Mouse (Mus musculus) ovary, adult 18-20 months (tissue): ENCODE measurements around the gene Phf1.

Experiments
- DNase-seq: peaks from one replicate; pipeline ENCODE4 v3.0.0; 2022; ENCODE audit warnings: low spot score, mixed read lengths

Phf1 gene

DNA sequence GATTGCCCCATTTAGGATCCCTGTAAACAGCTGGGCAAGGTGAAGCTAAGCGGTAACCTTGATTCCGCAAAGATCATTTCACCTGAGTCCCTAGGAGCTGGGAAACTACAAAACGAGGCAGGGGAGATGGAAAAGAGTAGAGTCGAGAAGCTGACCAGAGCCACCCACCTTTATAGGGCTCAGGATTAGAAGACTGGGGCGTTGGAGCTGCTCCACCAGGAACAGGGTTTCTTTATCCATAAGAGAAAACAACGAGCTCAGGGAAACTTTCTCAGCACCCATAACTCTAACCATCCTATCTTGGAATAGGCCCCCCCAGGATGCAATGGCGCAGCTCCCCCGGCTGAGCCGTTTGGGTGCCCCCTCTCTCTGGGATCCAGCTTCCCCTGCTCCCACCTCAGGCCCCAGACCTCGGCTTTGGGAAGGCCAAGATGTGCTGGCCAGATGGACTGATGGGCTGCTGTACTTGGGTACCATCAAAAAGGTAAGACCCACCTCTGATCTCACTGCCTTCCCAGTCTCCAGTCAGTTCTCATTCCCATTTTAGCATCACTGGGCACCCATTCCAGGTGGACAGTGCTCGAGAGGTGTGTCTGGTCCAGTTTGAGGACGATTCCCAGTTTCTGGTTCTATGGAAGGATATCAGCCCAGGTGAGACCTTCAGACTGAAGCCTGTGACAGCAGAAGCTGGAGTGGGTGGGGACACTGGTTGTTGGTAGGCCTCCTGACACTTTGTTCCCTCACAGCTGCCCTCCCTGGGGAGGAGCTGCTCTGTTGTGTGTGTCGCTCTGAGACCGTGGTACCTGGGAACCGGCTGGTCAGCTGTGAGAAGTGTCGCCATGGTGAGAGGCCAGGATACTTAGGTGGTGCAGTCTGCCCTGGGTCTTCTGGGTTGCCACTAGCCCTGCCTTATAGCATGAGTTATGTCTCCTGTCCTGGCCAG is 1.3 kb downstream of the Phf1 start:
- DNase-seq = no peak

DNA sequence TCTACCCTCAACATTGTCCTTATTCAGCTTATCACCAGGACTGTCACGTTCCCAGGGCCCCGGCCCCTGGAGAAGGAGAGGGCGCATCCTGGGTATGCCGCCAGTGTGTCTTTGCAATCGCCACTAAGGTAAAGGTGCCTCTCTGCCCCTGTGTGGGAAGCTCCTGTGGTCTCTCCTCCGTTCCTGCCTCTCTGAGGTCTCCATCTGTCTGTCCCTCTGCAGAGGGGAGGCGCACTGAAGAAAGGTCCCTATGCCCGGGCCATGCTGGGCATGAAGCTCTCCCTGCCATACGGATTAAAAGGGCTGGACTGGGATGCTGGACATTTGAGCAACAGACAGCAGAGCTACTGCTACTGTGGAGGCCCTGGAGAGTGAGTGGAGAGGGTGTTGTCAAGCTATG is 2.2 kb downstream of the Phf1 start:
- DNase-seq = no peak

DNA sequence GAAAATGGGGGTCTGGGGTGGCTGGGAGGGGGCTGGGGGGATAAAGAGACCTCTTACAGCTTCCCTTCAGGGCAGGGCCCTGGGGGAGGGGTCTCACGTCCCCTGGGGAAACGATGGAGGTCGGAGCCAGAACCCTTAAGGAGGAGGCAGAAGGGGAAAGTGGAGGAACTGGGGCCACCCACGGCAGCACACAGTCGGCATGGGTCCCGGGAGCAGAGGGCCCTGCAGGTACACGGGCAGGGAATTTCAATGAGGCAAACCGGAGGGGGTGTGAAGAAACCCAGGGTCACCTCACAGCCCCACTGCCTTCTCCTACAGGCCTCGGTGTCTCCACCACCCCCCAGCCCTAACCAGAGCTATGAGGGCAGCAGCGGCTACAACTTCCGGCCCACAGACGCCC is 3.6 kb downstream of the Phf1 start:
- DNase-seq = no peak

DNA sequence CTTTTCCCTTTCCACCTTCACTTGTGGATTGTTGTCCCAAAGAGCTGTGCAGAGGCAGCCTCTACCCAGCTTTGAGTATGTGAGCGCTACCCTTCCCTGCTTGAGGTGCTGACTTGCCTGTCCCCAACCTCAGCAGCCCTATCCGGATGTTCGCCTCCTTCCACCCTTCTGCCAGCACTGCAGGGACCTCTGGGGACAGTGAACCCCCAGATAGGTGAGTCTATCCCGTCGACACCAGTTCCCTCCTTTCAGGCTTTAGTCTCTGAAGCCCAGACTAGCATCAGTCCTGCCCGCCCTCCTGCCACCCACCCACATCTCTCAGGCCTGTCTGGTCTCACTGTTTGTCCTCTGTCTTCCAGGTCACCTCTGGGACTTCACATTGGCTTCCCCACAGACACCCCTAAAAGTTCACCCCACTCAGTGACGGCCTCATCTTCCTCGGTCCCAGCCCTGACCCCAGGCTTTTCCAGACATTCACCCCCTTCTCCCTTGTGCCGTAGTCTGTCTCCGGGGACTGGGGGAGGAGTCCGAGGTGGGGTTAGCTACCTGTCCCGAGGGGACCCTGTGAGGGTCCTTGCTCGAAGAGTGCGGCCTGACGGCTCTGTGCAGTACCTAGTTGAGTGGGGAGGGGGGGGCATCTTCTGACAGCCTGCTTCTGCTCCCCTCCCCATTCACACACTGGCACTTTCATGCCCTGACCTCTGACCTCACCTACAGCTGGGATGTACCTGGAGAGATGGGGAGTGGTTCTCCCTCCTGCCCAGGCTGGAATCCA is 4.3 kb downstream of the Phf1 start:
- no peak for DNase-seq

DNA sequence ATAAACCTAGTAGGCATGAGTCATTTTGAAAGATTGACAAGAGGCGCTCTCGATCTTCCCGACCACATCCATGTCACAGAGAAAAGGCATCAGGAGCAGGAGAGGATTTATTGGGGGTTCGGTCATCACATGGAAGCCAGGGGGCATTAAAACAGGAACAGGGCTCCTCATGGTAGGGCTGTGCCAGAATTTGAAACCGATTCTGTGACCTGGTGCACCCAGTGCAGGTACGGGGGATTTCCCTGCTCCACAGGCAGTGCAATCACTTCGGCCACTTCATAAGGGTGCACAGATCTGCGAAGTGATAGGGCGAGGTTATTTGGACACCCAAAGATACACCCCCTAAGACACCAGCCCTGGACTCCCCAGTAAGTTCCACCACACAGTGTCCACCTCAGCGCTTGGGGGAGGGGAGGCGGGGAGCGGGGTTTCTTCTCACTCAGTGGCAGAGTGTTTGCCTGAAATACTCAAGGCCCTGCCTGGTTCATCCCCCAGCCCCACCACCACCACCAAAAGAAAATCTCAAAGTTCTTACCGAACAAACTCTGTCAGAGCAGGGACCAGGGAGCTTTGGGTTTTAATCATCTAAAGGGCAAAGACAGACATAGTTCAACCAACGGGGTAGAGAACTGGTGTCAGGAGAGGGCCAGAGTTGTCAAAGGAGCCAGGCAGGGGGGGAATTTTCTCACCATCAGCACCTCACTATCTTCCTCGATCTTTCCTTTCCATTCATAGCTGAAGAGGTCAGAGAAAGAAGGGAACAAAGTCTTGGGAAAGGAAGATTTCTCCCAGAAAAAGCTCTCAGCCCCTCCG is 5.2 kb downstream of the Phf1 start:
- DNase-seq = no peak

DNA sequence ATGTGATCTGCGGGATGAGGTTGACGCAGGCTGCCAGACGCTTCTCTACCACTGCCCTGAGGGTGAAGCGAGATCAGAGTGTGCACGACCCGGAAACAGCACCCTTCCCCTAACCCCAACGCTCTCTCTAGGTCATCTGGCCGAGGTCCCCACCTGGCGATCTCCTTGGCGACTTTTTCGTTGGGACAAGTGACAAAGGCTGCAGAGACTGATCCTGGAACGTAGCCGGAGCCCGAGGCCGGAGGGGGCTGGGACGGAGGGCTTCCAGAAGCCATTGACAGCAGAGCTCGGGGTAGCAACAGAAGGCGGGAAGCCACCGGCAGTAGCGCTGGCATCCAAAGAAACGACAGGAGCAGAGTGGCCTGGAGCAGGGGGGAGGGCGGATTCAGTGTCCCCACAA is 5.9 kb downstream of the Phf1 start:
- no peak for DNase-seq

DNA sequence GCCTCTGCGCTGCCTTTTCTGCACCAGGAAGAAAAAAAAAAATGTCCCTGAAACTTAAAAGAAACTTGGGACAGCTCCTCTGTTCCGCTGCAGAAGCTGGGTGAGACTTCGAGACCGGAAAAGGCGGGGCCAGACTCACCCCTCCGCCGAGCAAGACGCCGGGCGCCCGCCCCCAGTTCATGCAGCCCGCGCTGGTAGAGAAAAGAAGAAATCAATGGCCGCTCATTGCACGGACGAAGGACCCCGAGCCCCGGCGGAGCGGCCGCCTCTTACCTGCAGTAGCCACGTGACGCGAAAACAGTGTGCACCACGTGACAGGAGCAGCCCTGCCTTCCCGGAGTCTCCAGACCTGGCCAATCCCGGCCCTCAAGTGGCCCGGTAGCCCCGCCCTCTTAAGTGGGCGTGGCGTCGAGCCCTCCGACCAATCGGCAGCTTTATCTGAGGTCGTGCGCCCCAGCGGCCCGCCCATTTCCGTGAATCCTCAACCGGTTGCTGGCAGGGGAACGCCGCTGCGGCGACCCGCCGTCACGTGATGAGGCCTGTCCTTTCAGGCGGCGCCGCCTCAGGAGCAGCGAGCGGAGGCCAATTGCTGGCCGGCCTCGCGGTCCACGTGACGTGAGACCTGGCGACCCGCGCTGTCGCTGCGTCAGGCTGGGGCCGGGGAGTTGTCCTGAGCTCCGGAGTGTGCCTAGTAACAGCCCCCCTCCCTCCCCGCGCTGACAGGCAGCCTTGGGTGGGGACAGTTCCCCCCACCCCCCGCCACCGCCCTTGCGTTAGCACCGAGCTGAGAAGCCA is 6.5 kb downstream of the Phf1 start, which contains the start of gene Cuta:
TSS of gene Cuta (minus strand) at position 392 of the 795 bp plus-strand sequence.
- peak; percentile 100 for DNase-seq

DNA sequence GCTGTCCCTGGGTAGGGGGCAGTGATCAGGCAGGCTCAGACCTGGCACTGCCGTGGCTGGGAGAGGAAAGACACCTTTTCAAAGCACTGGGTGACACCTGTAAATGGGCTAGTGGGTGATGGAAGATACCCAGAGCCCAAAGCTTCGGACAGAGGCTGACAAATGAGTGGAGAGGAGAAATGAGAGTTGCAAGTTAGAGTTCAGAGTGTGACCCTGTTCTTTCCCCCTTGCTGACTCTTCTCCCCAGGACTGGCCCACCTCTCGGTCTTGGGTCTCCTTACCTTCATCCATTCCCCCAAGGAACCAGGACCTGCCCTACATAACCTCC is 7.1 kb downstream of the Phf1 start:
- no peak for DNase-seq

DNA sequence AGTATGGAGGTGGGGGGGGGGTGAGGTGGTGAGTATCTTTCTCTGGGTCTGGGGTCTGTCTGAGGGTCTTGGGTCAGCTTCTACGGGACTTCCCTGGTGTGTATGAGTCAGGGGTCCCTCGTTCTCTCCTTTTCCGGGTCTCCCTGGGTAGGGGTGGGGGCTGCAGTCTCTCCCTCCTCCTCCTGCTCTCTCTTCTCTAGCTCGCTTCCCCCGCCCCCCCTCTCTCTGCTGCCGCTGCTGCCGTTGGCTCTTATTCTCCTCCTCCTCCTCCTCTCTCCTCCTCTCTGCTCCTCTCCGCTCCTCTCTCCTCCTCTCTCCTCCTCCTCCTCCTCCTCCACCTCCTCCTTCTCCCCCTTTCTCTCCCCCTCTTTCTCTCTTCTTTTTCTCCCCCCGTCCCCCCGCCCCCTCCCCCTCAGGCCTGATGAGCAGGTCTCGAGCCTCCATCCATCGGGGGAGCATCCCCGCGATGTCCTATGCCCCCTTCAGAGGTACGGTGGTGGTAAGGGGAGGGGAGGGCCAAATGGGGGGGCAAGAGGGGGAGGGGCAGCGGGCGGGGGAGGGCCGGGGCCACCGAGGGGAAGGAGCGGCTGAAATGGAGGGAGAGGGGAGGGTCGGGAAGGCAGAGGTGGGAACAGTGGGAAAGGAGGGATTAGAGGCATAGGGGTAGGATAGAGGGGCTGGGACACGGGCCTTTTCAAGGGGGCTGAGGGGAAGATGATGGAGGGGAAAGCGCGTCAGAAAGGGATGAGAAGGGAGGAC is 8.4 kb downstream of the Phf1 start, which contains the start of gene Syngap1:
TSS of gene Syngap1 (plus strand) at position 223 of the 759 bp plus-strand sequence.
- DNase-seq = no peak

DNA sequence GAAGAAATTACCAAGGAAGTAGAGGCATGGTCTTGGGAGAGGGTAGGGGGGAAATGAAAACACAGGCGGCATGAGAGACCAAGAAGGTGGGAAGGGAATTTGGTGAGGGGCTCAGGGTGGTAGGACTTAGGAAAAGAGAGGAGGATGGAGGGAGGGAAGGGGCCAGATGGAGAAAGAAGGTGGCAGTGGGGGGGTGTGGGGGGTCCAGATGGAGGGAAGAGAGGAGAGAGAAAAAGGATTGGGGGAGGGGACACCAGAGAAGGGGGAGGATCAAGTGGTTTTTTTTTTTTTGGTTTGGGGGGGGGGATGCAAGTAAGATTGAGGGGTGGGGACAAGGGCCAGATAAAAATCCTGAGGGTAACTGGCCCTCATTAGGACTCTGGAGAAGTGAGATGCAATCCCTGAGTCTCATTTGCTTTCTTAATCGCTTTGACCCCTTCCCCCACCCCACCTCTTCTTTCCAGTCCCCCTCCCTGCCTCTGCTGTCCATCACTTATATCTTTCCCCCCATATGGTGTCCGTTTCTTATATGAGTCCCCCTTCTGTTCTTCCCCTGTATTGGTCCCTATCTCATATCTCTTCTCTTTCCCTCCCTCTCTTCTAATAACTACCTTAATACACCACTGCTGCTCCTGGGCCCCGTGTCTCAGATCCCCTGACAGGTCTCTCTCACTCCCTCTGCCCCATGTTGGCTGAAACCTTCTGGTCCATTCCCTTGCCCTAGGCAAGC is 9.2 kb downstream of the Phf1 start:
- no peak for DNase-seq

DNA sequence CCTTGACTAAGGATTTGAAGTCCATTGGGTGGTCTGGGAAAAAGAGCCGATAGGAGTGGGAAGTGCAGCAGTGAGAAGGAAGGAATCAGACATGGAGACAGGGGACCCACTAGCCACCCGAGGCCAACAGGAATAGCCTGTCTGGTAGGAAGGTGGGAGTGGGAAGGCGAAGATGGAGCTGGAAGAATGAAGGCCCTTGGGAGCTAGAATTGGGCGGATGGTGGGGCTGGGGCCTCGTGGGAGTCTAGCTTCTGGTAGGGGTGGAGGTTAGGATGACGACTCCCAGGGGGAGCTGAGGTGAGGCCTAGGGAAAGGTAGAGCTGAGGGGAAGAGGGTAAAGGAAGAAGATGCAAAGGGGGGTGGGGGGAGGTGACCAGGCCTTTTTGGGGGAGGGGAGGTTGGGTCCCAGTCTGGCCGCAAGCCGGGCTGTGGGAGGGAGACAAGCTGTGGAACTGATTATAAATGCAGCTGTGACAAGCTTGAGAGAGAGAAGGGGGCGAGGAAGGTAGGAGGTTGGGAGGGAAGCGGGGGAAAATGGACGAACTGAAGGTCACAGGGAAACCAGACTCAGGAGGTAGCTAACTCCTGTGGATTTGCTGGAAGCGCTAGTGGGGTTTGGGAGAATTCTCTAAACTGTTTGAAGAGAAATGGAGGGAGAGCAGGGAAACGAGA is 13.1 kb downstream of the Phf1 start:
- DNase-seq = no peak

DNA sequence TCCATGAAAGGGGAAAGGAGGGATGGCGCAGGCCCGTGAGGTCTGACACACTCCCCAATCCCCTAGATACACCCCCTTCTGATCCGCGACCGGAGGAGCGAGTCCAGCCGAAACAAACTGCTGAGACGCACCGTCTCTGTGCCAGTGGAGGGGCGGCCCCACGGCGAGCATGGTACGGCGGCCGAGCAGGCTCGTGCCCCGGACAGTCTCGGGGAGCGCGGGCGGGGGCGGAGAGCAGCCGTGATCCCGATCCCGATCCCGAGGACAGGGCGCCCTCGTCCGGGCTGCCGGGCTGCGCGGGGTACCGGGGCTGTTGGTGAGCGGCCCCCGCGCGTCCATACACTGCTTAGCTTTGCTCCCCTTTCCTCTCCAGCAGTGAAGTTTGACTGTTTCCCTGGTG is 13.7 kb downstream of the Phf1 start:
- DNase-seq = peak; percentile 78

DNA sequence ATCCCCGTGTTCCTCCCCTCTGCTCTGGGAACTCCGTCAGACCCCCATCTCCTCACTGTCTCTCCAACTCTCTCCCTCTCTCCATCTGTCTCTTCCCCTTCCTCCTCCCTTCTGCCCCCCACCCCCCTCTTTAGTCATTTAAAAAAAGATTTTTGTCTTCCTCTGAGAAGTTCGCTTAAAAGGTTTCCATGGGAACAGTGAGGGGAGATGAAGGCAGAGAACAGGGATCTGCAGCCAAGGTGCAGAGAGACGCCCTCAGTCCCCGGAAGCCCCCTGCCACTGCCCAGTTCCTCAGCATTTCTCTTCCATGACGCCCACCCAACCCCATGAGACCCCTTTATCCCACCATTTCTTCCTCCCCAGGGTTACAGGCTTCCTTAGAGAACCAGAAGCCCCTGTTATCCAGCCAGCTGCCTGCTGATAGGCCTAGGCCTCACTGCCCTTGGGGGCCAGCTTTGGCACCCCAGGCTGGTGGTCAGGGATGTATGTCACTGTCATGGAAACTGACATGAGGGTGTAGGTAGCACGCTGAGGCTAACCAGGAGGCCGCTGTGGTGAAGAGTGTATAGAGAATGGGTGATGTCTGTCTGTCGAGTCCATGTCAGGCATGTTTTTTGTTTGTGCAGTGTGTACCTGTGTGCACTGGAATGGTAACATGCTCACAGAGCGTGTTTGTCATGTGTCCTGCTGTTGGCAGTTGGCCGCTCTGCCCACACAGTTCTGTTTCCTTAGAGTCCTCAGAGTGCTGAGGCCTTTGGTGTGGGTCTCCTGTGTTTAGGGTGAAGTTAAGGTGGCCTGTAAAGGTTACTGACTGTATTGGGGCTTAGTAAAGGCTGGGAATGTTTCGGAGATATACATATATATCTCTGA is 14.6 kb downstream of the Phf1 start:
- DNase-seq = no peak

DNA sequence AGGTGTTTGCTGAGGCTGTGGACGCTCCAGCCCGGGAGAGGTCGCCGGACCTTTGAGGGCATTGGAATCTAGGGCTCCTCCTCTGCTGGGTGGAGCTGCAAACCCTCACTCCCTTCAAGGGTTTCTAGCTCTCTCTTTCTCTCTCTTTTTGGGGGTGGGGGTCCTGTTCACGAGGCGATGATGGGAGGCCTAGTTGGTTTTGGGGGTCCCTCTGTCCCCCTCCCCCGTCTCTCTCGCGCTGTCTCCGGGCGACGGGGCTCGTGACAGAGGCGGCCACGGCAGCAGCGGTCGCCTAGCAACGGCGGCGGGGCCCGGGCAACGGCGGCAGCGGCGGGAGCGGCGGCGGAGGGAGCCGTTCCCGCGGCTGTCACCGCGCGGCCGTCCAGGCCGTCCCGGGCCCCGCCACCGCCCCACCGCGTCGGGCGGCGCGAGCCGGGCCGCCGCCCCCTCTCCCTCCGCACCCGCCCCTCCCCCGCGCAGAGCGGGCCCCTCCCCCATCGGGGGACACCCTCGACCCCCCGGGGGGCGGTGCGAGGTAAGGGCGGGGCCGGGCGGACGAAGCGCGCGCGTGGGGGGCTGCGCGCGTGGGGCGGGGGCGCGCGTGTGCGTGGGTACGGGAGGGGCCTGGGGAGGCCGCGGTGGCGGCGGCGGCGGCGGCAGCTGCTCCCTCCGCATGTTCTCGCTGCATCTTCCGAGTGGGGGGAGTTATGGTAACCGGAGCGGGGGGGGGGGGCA is 15.6 kb downstream of the Phf1 start:
- DNase-seq = no peak

DNA sequence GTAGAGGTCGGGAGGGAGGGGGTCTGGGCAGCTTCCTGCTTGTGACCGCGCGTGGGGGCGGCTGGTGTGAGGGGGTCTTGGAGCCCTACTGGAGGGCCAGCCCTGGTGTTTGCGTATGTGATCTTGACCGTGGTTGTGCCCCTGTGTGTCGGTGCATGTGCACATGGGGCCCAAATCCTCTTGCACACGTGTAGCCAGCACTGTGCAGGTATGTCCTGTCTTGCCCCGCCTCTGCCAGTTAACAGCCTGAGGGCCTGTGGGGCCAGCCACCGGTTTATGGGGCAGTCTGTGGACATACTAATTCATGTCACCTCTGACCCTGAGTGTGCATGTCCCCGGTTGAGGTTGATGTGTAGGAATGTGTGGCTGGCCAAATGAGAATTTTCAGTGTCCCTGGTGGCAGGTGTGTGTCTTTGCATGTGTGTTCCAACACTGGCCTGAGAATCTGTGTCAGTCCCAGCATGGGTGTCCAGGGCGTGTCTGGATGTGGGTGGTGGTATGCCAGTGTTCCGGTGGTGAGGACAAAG is 16.3 kb downstream of the Phf1 start:
- DNase-seq = no peak

DNA sequence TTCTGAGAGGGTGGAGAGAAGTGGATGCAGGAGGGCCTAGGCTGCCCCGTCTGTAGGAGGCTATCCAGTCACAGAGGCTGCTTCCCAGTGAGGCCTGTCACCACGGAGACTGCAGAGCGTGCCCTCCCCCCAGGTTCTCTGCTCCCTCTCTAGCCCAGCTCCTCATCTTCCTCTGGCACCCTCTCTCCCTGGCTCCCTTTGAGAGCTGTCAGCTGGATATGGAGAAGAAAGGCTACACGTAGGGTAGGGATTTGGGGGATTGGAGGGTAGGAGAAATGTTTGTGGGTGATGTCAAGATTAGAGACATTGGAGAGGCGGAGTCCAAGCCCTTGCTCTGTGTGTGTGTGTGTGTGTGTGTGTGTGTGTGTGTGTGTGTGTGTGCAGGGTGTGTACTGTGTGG is 17.0 kb downstream of the Phf1 start:
- DNase-seq = no peak

DNA sequence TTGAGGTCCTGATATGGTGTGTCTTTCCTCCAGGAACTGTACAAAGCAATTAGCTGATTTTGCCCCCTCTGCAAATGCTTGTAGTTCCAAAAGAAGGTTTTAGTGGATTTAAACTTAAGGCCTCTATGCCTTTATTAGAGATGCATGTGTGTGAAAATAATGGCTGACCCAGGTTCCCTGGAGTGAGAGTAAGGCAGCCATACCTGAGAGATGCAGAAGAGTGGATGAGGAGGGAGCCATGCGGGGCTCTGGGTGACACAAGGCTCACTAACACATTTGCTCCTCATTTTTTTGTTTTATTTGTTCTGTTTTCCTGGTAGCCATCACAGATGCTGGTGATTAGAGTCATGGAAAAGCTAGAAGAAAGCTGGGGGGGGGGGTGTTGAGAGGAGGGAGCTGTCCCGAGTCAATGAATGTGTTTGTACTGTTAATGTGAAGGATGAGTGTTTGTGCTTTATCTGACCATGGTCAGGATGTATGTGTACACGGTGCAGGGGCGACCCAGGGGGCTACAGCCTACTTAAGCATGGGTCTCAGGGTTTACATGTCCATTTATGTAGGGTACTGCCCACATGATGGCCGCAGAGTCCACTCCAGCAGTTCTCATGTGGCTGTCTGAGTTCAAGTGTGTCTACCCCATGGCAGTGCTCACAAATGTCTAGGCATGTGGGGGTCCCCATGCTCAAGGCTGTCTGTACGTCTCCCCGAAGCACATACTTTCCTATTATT is 17.9 kb downstream of the Phf1 start:
- no peak for DNase-seq
